Mouse (Mus musculus): ENCODE measurements around the gene Rab8a. TPM values are rescaled to one million over a fixed set of nuclear protein-coding genes. Genes with fewer than 3 reads are reported as not detected.
A peak's percentile ranks its signal among the peaks of the same experiment; 100 is the strongest.

Gene Rab8a
- polyA plus RNA-seq, 1 experiment from 2014 or later = 57.3 TPM

DNA sequence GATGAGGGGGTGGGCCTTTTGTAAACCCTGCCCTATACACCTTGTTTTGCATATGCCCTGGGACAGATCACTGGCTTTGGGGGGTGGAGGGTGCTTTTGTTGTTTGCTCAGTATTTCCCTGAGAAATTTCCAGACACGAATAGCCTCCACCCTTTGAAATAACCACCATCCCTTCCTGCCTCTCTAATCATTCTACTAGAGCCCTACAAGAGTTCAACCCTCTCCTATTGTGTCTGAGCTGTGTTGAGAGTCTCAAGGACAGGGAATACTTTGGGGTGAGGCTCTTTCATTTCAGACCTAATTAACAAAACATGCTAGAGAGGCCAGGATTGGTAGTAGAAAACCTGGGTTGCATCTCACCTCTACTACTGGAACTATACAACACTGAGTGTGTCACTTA lies 11.9 kb upstream of the Rab8a start:
- WGBS (ENCODE audit: insufficient replicate concordance) = 70% methylated on average over 1 of the region's 1 CpGs

DNA sequence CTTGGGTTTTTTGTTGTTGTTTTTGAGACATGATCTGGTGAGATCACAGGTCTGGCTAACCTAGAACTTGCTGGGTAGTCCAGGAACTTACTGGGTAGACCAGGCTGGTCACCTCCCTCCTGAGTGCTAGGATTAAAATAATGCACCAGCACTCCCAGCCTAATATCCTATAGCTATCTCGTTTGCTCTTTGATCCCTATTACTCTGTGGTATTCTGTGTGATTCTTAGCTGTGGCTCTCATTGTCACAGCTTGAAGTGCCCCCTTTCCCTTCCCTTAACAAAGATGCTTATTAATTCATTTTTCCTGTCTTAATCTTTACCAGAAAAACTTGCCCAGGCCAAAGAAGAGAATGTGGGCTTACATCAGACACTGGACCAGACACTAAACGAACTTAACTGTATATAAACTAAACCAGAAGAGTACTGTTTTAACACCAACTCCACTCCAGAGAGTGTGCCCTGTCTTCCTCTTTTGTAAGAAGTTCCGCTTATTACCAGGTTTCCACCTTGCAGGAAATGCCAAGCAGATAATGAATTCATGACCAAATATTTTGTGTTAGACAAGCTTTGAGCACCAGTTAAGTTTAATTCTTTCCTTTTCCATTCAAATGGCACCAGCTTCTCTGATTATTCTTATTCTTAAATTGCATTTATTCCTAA lies 9.5 kb upstream of the Rab8a start:
- no peaks in the 10 kb centered on the region for H3K9me3 ChIP-seq (ENCODE audit: low read length)
- no peak for TF ChIP-seq CTCF (IDR thresholded peaks at IDR 0.05; ENCODE audit: low read depth)
- no peak for TF ChIP-seq EP300 (IDR thresholded peaks at IDR 0.05; ENCODE audit: low read depth)
- H3K27ac ChIP-seq (ENCODE audit: low read depth) = peak overlapping the region; percentile 34; the same call in 1 of the 2 replicates
- ATAC-seq (no peak), DNase-seq (no peak)
- no peak overlapping the region for H3K4me2 ChIP-seq (ENCODE audit: low read depth, low read length)
- H3K4me3 ChIP-seq (ENCODE audit: low read depth, low read length) = no peak overlapping the region
- 46% methylated on average over 3 of the region's 3 CpGs for WGBS (ENCODE audit: insufficient replicate concordance)
- peaks cover 49% of the 10 kb centered on the region for H3K36me3 ChIP-seq (replicated peaks; ENCODE audit: insufficient read depth, low read length)
- H3K4me1 ChIP-seq (ENCODE audit: insufficient read depth) = peaks cover under 1% of the 10 kb centered on the region; the same call in 1 of the 2 replicates
- H3K27me3 ChIP-seq (ENCODE audit: insufficient read depth, low read length) = no peaks in the 10 kb centered on the region
- H3K9ac ChIP-seq (replicated peaks) = no peak overlapping the region

More for the DNA sequence above, 11.9 kb upstream of the Rab8a start:
- no peaks in the 10 kb centered on the region for H3K9me3 ChIP-seq (ENCODE audit: low read length)
- TF ChIP-seq EP300 (IDR thresholded peaks at IDR 0.05; ENCODE audit: low read depth) (no peak), CTCF (IDR thresholded peaks at IDR 0.05; ENCODE audit: low read depth) (no peak)
- peaks cover 63% of the 10 kb centered on the region for H3K36me3 ChIP-seq (replicated peaks; ENCODE audit: insufficient read depth, low read length)
- peaks cover 15% of the 10 kb centered on the region for H3K4me1 ChIP-seq (ENCODE audit: insufficient read depth)
- ATAC-seq = no peak
- no peak overlapping the region for H3K4me3 ChIP-seq (ENCODE audit: low read depth, low read length)
- DNase-seq = no peak
- no peaks in the 10 kb centered on the region for H3K27me3 ChIP-seq (ENCODE audit: insufficient read depth, low read length)
- no peak overlapping the region for H3K9ac ChIP-seq (replicated peaks)
- no peak overlapping the region for H3K27ac ChIP-seq (ENCODE audit: low read depth)
- no peak overlapping the region for H3K4me2 ChIP-seq (ENCODE audit: low read depth, low read length)

DNA sequence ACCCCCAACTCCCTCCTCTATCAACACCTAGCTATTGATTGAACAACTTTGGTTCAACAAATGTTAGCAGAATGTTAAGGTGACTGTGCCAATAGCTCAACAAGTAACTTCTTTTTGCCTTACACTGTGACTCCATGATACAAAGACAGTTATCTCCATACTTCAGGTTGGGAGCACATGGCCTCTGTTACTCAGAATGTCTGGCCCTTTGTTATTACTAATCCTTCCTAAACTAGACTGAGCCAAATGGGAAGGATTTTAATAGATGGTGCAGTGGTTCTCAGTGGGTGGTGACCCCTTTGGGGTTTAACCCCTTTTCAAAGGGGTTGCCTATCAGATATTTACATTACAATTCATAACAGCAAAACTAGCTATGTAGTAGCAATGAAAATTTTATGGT lies 7.6 kb upstream of the Rab8a start:
- no peaks in the 10 kb centered on the region for H3K27me3 ChIP-seq (ENCODE audit: insufficient read depth, low read length)
- H3K27ac ChIP-seq (ENCODE audit: low read depth) = no peak overlapping the region
- H3K9ac ChIP-seq (replicated peaks) = no peak overlapping the region
- DNase-seq (no peak), ATAC-seq (no peak)
- no peak overlapping the region for H3K4me2 ChIP-seq (ENCODE audit: low read depth, low read length)
- no peaks in the 10 kb centered on the region for H3K4me1 ChIP-seq (ENCODE audit: insufficient read depth)
- no peak overlapping the region for H3K4me3 ChIP-seq (ENCODE audit: low read depth, low read length)
- no peaks in the 10 kb centered on the region for H3K9me3 ChIP-seq (ENCODE audit: low read length)
- TF ChIP-seq CTCF (IDR thresholded peaks at IDR 0.05; ENCODE audit: low read depth) (no peak), EP300 (IDR thresholded peaks at IDR 0.05; ENCODE audit: low read depth) (no peak)
- peaks cover 34% of the 10 kb centered on the region for H3K36me3 ChIP-seq (replicated peaks; ENCODE audit: insufficient read depth, low read length)

DNA sequence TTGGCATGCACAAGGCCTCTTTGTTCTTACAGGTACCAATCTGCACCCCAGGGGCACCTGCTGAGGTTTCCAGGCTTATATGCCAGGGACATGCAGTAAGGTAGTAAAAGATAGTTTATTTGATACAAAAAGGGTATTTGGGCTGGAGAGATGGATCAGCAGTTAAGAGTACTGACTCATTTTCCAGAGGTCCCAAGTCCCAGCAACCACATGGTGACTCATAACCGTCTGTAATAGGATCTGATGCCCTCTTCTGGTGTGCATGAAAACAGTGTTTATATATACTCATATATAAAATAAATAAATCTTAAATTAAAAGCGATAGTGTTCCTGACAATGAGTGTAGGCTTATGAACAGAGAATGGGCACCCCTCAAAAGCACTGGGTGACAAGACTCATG lies 2.9 kb upstream of the Rab8a start:
- Histone ChIP-seq H3K27ac (ENCODE audit: low read depth) (no peak overlapping the region), H3K4me3 (ENCODE audit: low read depth, low read length) (no peak overlapping the region), H3K4me2 (ENCODE audit: low read depth, low read length) (no peak overlapping the region), H3K9ac (replicated peaks) (no peak overlapping the region), H3K9me3 (ENCODE audit: low read length) (no peaks in the 10 kb centered on the region), H3K4me1 (ENCODE audit: insufficient read depth) (peaks cover 32% of the 10 kb centered on the region), H3K27me3 (ENCODE audit: insufficient read depth, low read length) (no peaks in the 10 kb centered on the region), H3K36me3 (replicated peaks; ENCODE audit: insufficient read depth, low read length) (peaks cover 8% of the 10 kb centered on the region)
- TF ChIP-seq CTCF (IDR thresholded peaks at IDR 0.05; ENCODE audit: low read depth) = no peak
- no peak for TF ChIP-seq EP300 (IDR thresholded peaks at IDR 0.05; ENCODE audit: low read depth)
- DNase-seq (no peak), ATAC-seq (no peak)
- 93% methylated on average over 2 of the region's 2 CpGs for WGBS (ENCODE audit: insufficient replicate concordance)

DNA sequence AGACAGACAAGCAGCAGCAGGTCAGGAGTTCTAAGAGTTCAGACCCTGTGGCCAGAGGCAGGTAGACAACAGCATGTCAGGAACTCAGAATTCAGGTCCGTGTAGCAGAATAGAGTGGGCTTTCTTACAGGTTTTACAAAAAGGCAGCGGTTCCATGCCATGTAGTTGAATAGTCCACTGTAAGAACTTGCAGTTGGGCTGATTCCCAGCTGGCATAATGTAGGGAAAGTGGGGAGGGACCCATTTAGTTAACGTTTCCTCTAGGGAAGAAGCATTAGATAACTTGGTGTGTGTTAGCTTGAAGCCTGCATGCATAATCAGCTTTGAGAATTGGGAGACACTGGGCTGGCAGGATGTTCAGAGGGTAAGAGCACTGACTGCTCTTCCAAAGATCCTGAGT lies 2.3 kb upstream of the Rab8a start:
- Histone ChIP-seq H3K9me3 (ENCODE audit: low read length) (no peaks in the 10 kb centered on the region), H3K36me3 (replicated peaks; ENCODE audit: insufficient read depth, low read length) (peaks cover 5% of the 10 kb centered on the region), H3K4me3 (ENCODE audit: low read depth, low read length) (no peak overlapping the region), H3K27ac (ENCODE audit: low read depth) (no peak overlapping the region), H3K4me1 (ENCODE audit: insufficient read depth) (peaks cover 33% of the 10 kb centered on the region), H3K27me3 (ENCODE audit: insufficient read depth, low read length) (no peaks in the 10 kb centered on the region), H3K9ac (replicated peaks) (no peak overlapping the region), H3K4me2 (ENCODE audit: low read depth, low read length) (peak overlapping the region; percentile 80; the same call in 1 of the 2 replicates)
- no peak for TF ChIP-seq EP300 (IDR thresholded peaks at IDR 0.05; ENCODE audit: low read depth)
- TF ChIP-seq CTCF (IDR thresholded peaks at IDR 0.05; ENCODE audit: low read depth) = no peak
- no peak for ATAC-seq
- 79% methylated on average over 3 of the region's 3 CpGs for WGBS (ENCODE audit: insufficient replicate concordance)
- DNase-seq = no peak

DNA sequence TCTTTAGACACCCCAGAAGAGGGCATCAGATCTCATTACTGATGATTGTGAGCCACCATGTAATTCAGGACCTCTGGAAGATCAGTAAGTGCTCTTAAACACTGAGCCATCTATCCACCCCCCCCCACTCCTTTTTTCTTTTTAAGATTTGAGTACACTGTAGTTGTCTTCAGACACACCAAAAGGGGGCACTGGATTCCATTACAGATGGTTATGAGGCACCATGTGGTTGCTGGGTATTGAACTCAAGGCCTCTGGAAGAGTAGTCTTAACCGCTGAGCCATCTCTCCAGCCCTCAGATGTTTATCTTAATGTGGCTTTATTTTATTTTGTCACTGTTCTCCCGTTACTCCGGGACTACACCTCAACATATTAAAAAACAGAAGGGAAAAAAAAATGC lies 993 bp upstream of the Rab8a start:
- DNase-seq (no peak), ATAC-seq (no peak)
- 35% methylated on average over 3 of the region's 3 CpGs for WGBS (ENCODE audit: insufficient replicate concordance)
- peak overlapping the region; percentile 82 for H3K27ac ChIP-seq (ENCODE audit: low read depth)
- no peaks in the 10 kb centered on the region for H3K9me3 ChIP-seq (ENCODE audit: low read length)
- TF ChIP-seq CTCF (IDR thresholded peaks at IDR 0.05; ENCODE audit: low read depth) = peak; percentile 29; the same call in 1 of the 2 replicates
- TF ChIP-seq EP300 (IDR thresholded peaks at IDR 0.05; ENCODE audit: low read depth) = no peak
- H3K27me3 ChIP-seq (ENCODE audit: insufficient read depth, low read length) = no peaks in the 10 kb centered on the region
- H3K9ac ChIP-seq (replicated peaks) = peak overlapping the region; percentile 47
- H3K4me1 ChIP-seq (ENCODE audit: insufficient read depth) = peaks cover 33% of the 10 kb centered on the region
- H3K36me3 ChIP-seq (replicated peaks; ENCODE audit: insufficient read depth, low read length) = peaks cover 8% of the 10 kb centered on the region
- peak overlapping the region; percentile 80 for H3K4me2 ChIP-seq (ENCODE audit: low read depth, low read length)
- peak overlapping the region; percentile 47 for H3K4me3 ChIP-seq (ENCODE audit: low read depth, low read length)

Data from liver, postnatal 0 days (tissue).